Mouse (Mus musculus) stomach, embryonic 14.5 days (tissue): ENCODE results near the gene Ctsg. TPM values are rescaled to one million over a fixed set of nuclear protein-coding genes. Genes with fewer than 3 reads are reported as not detected.
"Not testable (repeated sequence)": the region's sequence is repeated elsewhere in the genome, so short reads cannot be mapped to it uniquely, and the experiment has no call there.

ENCODE experiments used
- ATAC-seq: fragments of 200-750 bp; cut with Nextera tagmentation; 2 replicates; pipeline ENCODE4 v1.8.0; 2017; ENCODE audit warnings: low read depth, moderate TSS enrichment; ENCODE audit not compliant: insufficient number of reproducible peaks, insufficient read depth, low FRiP score
- H3K27ac ChIP-seq: fragments of 300-500 bp; sonication (generic); 2 replicates; pipeline ENCODE4 v1.5.1; 2014; ENCODE audit warnings: mild to moderate bottlenecking, low read length, moderate library complexity, mixed read lengths
- H3K27me3 ChIP-seq: fragments of 300-500 bp; sonication (generic); 2 replicates; pipeline ENCODE4 v1.6.1; 2014; ENCODE audit warnings: low read length, control low read depth, mixed read lengths; ENCODE audit not compliant: control insufficient read depth, insufficient read depth
- H3K36me3 ChIP-seq: fragments of 300-500 bp; sonication (generic); 2 replicates; pipeline ENCODE4 v1.6.1; 2014; ENCODE audit warnings: mild to moderate bottlenecking, control low read depth, low read length, moderate library complexity, mixed read lengths; ENCODE audit not compliant: control insufficient read depth, insufficient read depth
- H3K4me1 ChIP-seq: fragments of 300-500 bp; sonication (generic); 2 replicates; pipeline ENCODE4 v1.6.1; 2014; ENCODE audit warnings: low read length, control low read depth, mixed read lengths; ENCODE audit not compliant: control insufficient read depth, insufficient read depth
- H3K4me2 ChIP-seq: fragments of 300-500 bp; sonication (generic); replicated peaks from 2 replicates; pipeline ENCODE4 v1.6.1; 2014; ENCODE audit warnings: low read depth, low read length, control low read depth
- H3K4me3 ChIP-seq: fragments of 300-500 bp; sonication (generic); 2 replicates; pipeline ENCODE4 v1.5.1; 2014; ENCODE audit warnings: low read depth, low read length, control low read depth
- H3K9ac ChIP-seq: fragments of 300-500 bp; sonication (generic); replicated peaks from 2 replicates; pipeline ENCODE4 v1.6.1; 2014; ENCODE audit warnings: low read depth, mild to moderate bottlenecking, control low read depth, low read length, moderate library complexity, mixed read lengths
- H3K9me3 ChIP-seq: fragments of 300-500 bp; sonication (generic); 2 replicates; pipeline ENCODE4 v1.6.1; 2016; ENCODE audit warnings: low read depth, low read length, control low read depth; ENCODE audit not compliant: control insufficient read depth
- WGBS: fragments of 180-500 bp; shearing (Covaris S2); extraction: QIAGEN DNeasy Blood & Tissue Kit; methylation state at CpG from one replicate; pipeline ENCODE4 v1.1.7; 2014; 5-methylcytosine and 5-hydroxymethylcytosine counted together
- polyA plus RNA-seq: library from polyadenylated mRNA; unstranded; fragments of >200 nt; fragmentation: Nextera tagmentation; extraction: Ambion mirVana; gene quantifications from 2 replicates; pipeline ENCODE4 v1.2.1, GENCODE M21; 2014

Ctsg gene
- polyA plus RNA-seq: 0.43 and 0.51 TPM in 2 replicates

- no peak within 1 kb of the TSS for H3K4me2 ChIP-seq
- no peak within 1 kb of the TSS for H3K27ac ChIP-seq
- H3K4me1 ChIP-seq: no peaks in the 10 kb centered on the region
- H3K9ac ChIP-seq: no peak within 1 kb of the TSS
- no peaks in the 10 kb centered on the region for H3K27me3 ChIP-seq
- 75% methylated on average over 10 of the region's 10 CpGs for WGBS
- H3K9me3 ChIP-seq: no peaks in the 10 kb centered on the region
- no peak within 1 kb of the TSS for H3K4me3 ChIP-seq
- no peak for ATAC-seq
- H3K36me3 ChIP-seq: no peaks in the 10 kb centered on the region
Measured at GRCm38 (mm10) chr14:56102386-56102785, at the start of gene Ctsg. Gene Ctsg (minus strand): TSS chr14:56102574.

GRCm38 (mm10) chr14:56133675-56134074, 31.3 kb upstream of the Ctsg start:
- H3K4me1 ChIP-seq, H3K27ac ChIP-seq, H3K36me3 ChIP-seq, H3K4me2 ChIP-seq, H3K9ac ChIP-seq, H3K4me3 ChIP-seq, ATAC-seq, H3K9me3 ChIP-seq, H3K27me3 ChIP-seq: not testable (repeated sequence)
- 82% methylated on average over 1 of the region's 1 CpGs for WGBS

GRCm38 (mm10) chr14:56132508-56132907, 30.1 kb upstream of the Ctsg start, which contains the start of gene Gzmd:
Gene Gzmd (minus strand): TSS chr14:56132608.
- not testable (repeated sequence) for H3K9me3 ChIP-seq, H3K4me2 ChIP-seq, H3K27me3 ChIP-seq, H3K27ac ChIP-seq, H3K4me1 ChIP-seq, H3K9ac ChIP-seq, H3K4me3 ChIP-seq, ATAC-seq, H3K36me3 ChIP-seq
- 79% methylated on average over 2 of the region's 2 CpGs for WGBS

GRCm38 (mm10) chr14:56128341-56128740, 26.0 kb upstream of the Ctsg start:
- Histone ChIP-seq H3K36me3 (no peaks in the 10 kb centered on the region), H3K27ac (no peak overlapping the region), H3K27me3 (no peaks in the 10 kb centered on the region), H3K9me3 (no peaks in the 10 kb centered on the region), H3K4me2 (no peak overlapping the region), H3K4me1 (no peaks in the 10 kb centered on the region), H3K9ac (no peak overlapping the region), H3K4me3 (no peak overlapping the region)
- ATAC-seq: no peak
- 53% methylated on average over 3 of the region's 3 CpGs for WGBS

- Histone ChIP-seq H3K4me3 (no peak overlapping the region), H3K9ac (no peak overlapping the region), H3K27ac (no peak overlapping the region), H3K4me1 (no peaks in the 10 kb centered on the region), H3K27me3 (no peaks in the 10 kb centered on the region), H3K36me3 (no peaks in the 10 kb centered on the region), H3K4me2 (no peak overlapping the region), H3K9me3 (no peaks in the 10 kb centered on the region)
- ATAC-seq: no peak
- WGBS: 84% methylated on average over 3 of the region's 3 CpGs
Measured at GRCm38 (mm10) chr14:56123516-56123915, 21.1 kb upstream of the Ctsg start.

- H3K27me3 ChIP-seq: no peaks in the 10 kb centered on the region
- H3K4me2 ChIP-seq: no peak within 1 kb of the TSS
- H3K36me3 ChIP-seq: no peaks in the 10 kb centered on the region
- H3K27ac ChIP-seq: no peak within 1 kb of the TSS
- no peak within 1 kb of the TSS for H3K4me3 ChIP-seq
- H3K4me1 ChIP-seq: no peaks in the 10 kb centered on the region
- H3K9ac ChIP-seq: no peak within 1 kb of the TSS
- H3K9me3 ChIP-seq: no peaks in the 10 kb centered on the region
- ATAC-seq: no peak
Measured at GRCm38 (mm10) chr14:56120525-56120924, 18.2 kb upstream of the Ctsg start, which contains the start of gene Gzme. Gene Gzme (minus strand): TSS chr14:56120625.

- H3K9ac ChIP-seq, ATAC-seq, H3K4me2 ChIP-seq, H3K4me1 ChIP-seq, H3K4me3 ChIP-seq, H3K36me3 ChIP-seq, H3K27ac ChIP-seq, H3K27me3 ChIP-seq, H3K9me3 ChIP-seq: not testable (repeated sequence)
- WGBS: 90% methylated on average over 33 of the region's 33 CpGs
Measured at GRCm38 (mm10) chr14:56115531-56116310, 13.3 kb upstream of the Ctsg start.

- H3K9me3 ChIP-seq: no peaks in the 10 kb centered on the region
- no peak overlapping the region for H3K27ac ChIP-seq
- H3K36me3 ChIP-seq: no peaks in the 10 kb centered on the region
- no peak overlapping the region for H3K9ac ChIP-seq
- ATAC-seq: no peak
- H3K4me2 ChIP-seq: no peak overlapping the region
- no peaks in the 10 kb centered on the region for H3K27me3 ChIP-seq
- 81% methylated on average over 13 of the region's 13 CpGs for WGBS
- no peaks in the 10 kb centered on the region for H3K4me1 ChIP-seq
- H3K4me3 ChIP-seq: no peak overlapping the region
Measured at GRCm38 (mm10) chr14:56105447-56106180, 3.2 kb upstream of the Ctsg start.
